Mouse (Mus musculus) kidney, adult 18-20 months (tissue): ENCODE results near the gene Ugt1a1.
"Not testable (repeated sequence)": the region's sequence is repeated elsewhere in the genome, so short reads cannot be mapped to it uniquely, and the experiment has no call there.

ENCODE experiments used
- DNase-seq: peaks from one replicate; pipeline ENCODE4 v3.0.0; 2021

Ugt1a1 gene

DNA sequence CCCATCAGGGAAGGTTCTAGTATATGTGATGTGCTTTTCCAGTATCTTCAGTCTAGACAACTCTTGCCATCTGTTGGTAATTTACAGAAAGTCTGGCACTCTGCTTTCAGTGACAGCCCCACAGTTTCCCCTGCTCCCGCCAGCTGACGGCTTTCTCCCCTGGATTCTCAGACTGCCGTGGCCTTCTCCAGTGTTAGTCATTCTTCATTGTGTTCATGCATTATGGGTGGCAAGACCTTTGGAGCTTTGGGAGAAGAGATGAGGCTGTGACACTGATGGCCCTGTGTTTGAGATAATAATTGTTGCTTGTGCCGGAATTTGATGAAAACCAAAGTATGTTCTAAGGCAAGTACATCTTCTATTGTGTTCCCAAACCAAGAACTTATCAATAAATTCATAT is 6.8 kb downstream of the Ugt1a1 start:
- DNase-seq, result no peak

DNA sequence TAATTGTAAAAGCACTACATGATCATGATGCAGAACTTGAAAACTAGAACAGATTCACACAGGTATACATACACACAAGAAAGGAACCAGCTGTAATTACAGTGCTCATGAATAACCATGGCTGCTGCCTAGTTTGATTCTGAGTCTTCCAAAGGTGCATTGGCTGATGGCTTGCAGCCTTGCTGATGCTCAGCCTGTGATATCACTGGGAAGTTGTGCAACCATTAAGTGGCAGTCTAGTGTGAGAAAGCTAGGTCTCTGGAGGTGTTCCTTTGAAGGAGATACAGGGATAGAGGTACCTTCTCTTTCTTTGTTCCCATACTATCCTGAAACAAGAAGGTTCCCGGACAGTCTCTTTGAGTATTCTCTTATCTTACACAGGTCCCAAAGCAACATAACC is 7.3 kb downstream of the Ugt1a1 start:
- no peak for DNase-seq

GRCm38 (mm10) chr1:88220336-88220735 is 8.6 kb downstream of the Ugt1a1 start:
- no peak for DNase-seq

DNA sequence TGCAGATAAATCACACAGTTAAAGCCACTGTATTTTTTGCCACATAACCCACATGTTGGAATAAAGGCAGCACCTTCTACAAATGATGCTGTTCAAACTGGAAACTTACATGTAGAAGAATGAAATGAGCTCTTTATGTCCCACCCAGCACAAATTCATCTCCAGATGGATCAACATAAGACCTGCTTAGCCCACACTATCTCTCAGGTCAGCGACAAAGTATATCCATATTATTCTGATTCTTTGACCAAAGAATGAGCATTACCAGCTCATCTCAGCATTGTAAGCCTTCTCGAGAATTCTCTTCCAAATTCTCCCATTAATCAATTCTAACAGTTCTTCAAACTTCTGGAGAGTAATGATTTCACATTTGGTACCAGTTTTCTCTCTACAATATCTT is 10.5 kb downstream of the Ugt1a1 start:
- no peak for DNase-seq

- DNase-seq, result not testable (repeated sequence)
Observed at GRCm38 (mm10) chr1:88223011-88223515, 11.3 kb downstream of the Ugt1a1 start.

DNA sequence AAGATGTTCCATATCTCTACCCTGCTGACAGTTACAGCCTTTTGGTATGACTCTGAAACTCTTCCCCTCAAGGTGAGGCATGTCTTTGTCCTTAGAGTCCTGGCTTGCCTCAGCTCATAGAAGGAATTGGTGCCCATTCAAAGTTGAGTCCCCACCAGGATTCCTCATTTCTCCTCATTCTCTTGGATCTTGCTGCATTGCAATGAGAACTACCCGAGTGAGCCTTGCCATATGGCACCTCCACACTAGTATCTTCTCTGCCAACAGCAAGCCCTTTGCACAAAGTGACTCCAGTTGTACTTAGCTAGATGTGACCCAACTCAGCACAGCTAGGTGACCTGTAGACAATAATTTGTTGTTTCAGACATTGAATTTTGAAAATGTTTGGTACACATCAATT is 11.8 kb downstream of the Ugt1a1 start:
- DNase-seq, result no peak

GRCm38 (mm10) chr1:88224029-88224776 is 12.4 kb downstream of the Ugt1a1 start:
- no peak for DNase-seq

GRCm38 (mm10) chr1:88225301-88225700 is 13.5 kb downstream of the Ugt1a1 start:
- DNase-seq, result not testable (repeated sequence)

GRCm38 (mm10) chr1:88225741-88226140 is 14.0 kb downstream of the Ugt1a1 start:
- no peak for DNase-seq

- DNase-seq, result no peak
Observed at GRCm38 (mm10) chr1:88226670-88227379, 15.1 kb downstream of the Ugt1a1 start, which contains the start of gene Mroh2a. Mroh2a (plus strand) TSS chr1:88226986.

DNA sequence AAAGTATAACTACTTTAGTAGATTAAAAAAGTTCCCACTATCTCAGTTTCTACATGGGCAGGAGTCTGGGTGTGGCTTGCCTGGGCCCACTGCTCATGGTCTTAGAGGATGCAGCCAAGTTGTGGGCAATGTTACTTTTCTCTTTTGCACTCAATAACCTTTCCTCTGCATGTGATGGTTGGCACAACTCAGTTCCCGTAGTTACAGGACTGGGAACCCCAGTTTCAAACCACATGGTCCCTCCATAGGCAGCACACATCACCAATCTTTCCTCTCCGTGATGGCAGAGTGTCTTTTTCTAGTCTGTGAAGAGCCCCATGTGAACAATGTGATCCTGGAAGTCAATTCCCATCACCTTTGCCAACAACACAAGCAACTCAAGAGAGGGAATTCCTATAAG is 15.7 kb downstream of the Ugt1a1 start:
- DNase-seq, result no peak

GRCm38 (mm10) chr1:88228121-88228520 is 16.4 kb downstream of the Ugt1a1 start:
- DNase-seq, result no peak

DNA sequence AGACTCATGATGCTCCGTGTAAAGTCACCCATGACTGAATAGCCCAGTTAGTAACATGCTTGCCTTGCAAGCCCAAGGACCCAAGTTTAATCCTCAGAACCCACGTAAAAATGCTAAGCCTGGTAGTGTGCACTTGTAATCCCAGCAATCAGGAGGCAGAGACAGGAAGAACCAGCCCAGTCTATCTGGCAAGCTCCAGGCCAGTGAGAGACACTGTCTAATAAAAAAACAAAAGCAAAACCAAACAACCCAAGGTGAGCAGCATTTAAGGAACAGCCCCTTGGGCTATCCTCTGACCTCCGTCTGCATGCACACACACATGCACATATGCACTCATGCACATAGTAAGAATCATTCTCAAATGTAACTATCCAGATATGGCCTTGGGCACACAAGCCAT is 17.8 kb downstream of the Ugt1a1 start:
- no peak for DNase-seq

GRCm38 (mm10) chr1:88229986-88230385 is 18.2 kb downstream of the Ugt1a1 start:
- DNase-seq, result no peak

- DNase-seq, result no peak
Observed at GRCm38 (mm10) chr1:88230421-88230820, 18.7 kb downstream of the Ugt1a1 start.

GRCm38 (mm10) chr1:88230981-88231802 is 19.4 kb downstream of the Ugt1a1 start:
- DNase-seq, result no peak

GRCm38 (mm10) chr1:88231803-88232499 is 20.2 kb downstream of the Ugt1a1 start:
- DNase-seq, result no peak

DNA sequence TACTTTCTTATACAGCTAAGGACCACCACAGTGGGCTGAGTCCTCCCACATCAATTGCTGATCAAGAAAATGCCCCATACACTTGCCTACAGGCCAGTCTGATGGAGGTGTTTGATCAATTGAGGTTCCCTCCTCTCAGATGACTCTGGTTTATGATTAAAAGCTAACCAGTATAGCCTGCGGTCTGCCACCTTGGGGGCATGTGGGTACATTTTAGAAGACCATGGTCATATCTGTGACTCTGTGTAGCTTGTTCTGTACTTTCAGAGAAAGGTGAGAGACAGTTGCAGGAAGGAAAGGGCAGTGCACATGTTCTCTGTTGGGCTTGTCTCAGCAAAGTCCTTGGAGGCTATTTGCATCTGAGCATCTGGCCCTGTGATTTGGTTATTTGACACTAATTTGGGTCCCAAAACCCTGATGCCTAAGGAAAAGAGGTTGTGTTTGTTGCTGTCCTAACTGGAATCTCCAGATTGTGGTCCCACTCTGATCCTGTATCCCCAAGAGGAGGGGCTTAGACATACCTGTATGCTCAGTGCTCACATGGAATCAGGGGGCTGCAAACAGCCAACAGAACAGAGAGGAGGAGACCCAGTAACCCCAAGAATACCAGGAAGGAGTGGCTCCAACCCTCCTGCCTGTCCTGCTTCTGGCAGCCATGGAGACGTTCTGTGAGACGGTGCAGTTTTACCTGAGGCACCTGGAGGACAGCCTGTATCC is 21.1 kb downstream of the Ugt1a1 start:
- peak; percentile 9 for DNase-seq

DNA sequence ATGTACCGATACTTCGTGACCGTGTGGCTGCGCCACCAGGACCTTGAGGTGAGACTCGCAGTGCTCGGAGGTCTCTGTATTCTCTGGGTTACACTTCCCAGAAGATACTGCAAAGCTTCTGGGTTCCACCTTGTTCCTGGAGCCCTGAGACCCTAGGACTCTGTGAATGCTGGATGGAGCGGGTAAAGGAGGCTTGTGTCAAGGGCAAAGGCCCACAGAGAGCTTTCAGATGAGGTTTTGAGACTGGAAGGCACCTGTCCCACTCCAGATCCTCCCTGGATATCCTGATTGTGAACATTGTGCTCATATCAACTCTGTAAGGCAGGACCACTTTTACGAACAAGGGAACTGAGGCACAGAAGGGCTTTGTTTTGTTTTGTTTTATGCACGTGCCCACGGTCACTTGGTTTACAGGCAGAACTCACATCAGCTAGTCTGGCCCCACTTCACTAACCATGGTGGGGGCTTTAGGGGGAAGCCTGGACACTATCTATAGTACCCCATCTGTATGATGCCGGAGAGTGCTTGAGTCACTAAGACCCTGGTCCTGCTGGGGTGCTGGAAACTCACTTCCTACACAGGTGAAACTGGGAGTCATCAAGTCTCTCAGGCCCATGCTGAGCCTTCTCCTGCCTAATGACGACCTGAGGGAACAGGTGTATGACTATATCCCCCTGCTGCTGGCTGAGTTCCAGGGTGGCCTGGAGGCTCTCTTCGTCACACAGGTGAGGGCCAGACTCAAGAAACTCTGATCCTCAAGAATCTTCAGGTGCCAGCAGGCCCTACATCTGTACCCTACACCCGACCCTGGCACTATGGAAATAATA is 21.9 kb downstream of the Ugt1a1 start:
- peak; percentile 4 for DNase-seq

DNA sequence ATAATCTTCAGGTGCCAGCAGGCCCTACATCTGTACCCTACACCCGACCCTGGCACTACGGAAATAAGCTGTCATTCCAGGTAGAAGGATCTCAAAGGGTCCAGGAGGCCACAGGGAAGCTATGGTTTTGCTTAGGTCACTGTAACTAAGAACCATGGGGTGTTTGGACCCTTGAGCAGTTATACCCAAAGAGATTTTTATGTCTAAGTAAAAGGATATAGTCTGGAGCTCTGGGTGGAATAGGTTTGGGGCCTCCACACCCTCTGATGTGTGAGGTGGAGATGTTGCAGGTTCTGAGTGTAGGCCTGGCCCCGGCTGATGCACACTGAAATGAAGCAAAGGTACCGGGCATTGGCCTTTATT is 22.5 kb downstream of the Ugt1a1 start:
- DNase-seq, result no peak

DNA sequence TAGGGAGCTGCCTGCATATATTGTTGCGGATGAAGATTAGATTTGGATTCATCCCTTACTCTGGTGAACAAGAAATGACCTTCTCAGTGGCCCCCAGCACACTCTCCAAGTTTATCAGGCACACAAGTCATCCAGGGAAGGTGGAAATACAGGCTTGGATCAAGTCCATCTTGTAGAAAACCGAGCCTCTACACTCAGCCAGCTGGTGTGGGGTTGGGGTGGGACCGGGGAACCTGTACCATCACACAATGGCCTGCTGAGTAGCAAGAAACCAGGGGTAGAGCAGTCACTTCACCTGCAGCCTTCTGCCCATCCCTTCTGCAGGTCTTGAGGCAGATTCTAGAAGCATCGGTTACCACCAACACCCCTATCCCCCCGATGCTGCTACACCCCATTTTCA is 22.9 kb downstream of the Ugt1a1 start:
- DNase-seq, result no peak
